Mouse (Mus musculus) megakaryocyte-erythroid progenitor cell, adult 5-6 weeks (primary cell): ENCODE data around the gene Gsg1. TPM values are rescaled to one million over a fixed set of nuclear protein-coding genes. Genes with fewer than 3 reads are reported as not detected.

Experiments
- total RNA-seq, 2 experiments: library from RNA; stranded (forward) in 1 of 2; stranded (reverse) in 1 of 2; fragments of 200-1000, 215-1000 nt in 1 of 2; fragments of >200 nt in 1 of 2; fragmentation: Nextera tagmentation in 1 of 2; gene quantifications; 2 replicates each; pipeline ENCODE4 v1.2.3; 2014 to 2017

Gene Gsg1
- total RNA-seq, 2 experiments from 2014 or later, result not detected

Other genes with a start within 250 kb of the Gsg1 start
- gene Ddx47, start 242.7 kb downstream of the Gsg1 start, total RNA-seq (2014; fragmentation: Nextera tagmentation), result 87.5 and 108 TPM in 2 replicates
- gene Ddx47, start 242.7 kb downstream of the Gsg1 start, total RNA-seq (2017), result 135 and 173 TPM in 2 replicates
- not detected in 2 replicates for gene Gprc5a, start 188.7 kb downstream of the Gsg1 start, total RNA-seq (2014; fragmentation: Nextera tagmentation)
- gene Gprc5a, start 188.7 kb downstream of the Gsg1 start, total RNA-seq (2017), result 1.1 TPM in 1 of 2 replicates, not detected in the other
- gene Gprc5d, start 136.1 kb downstream of the Gsg1 start, total RNA-seq (2014; fragmentation: Nextera tagmentation), result not detected in 2 replicates
- gene Gprc5d, start 136.1 kb downstream of the Gsg1 start, total RNA-seq (2017), result not detected in 2 replicates
- gene Fam234b, start 56.4 kb downstream of the Gsg1 start, total RNA-seq (2014; fragmentation: Nextera tagmentation), result 57.4 and 66.3 TPM in 2 replicates
- 32.6 and 51.1 TPM in 2 replicates for gene Fam234b, start 56.4 kb downstream of the Gsg1 start, total RNA-seq (2017)
- 109 and 112 TPM in 2 replicates for gene Hebp1, start 56.3 kb downstream of the Gsg1 start, total RNA-seq (2014; fragmentation: Nextera tagmentation)
- gene Hebp1, start 56.3 kb downstream of the Gsg1 start, total RNA-seq (2017), result 109 and 149 TPM in 2 replicates
- gene Pbp2, start 56.1 kb upstream of the Gsg1 start, total RNA-seq (2014; fragmentation: Nextera tagmentation), result not detected in 2 replicates
- not detected in 2 replicates for gene Pbp2, start 56.1 kb upstream of the Gsg1 start, total RNA-seq (2017)
- 1.1 and 2.0 TPM in 2 replicates for gene Emp1, start 108.2 kb upstream of the Gsg1 start, total RNA-seq (2014; fragmentation: Nextera tagmentation)
- gene Emp1, start 108.2 kb upstream of the Gsg1 start, total RNA-seq (2017), result 0.66 TPM in 1 of 2 replicates, not detected in the other